Mouse (Mus musculus) intestine, embryonic 14.5 days (tissue): Measurements from ENCODE around the gene Gm7247. TPM values are rescaled to one million over a fixed set of nuclear protein-coding genes. Genes with fewer than 3 reads are reported as not detected.

Experiments used
- polyA plus RNA-seq: library from polyadenylated mRNA; unstranded; fragments of >200 nt; fragmentation: Nextera tagmentation; extraction: Ambion mirVana; gene quantifications from 2 replicates; pipeline ENCODE4 v1.2.1, GENCODE M21; 2014

Gm7247 gene
- polyA plus RNA-seq, 1 experiment from 2014 or later: not detected

Other genes starting within 250 kb of the Gm7247 start
- gene Eddm3b, start 247.3 kb upstream of the Gm7247 start, polyA plus RNA-seq: 0.12 TPM in 1 of 2 replicates, not detected in the other
- 0.91 and 2.1 TPM in 2 replicates for gene Rnase6, start 237.8 kb upstream of the Gm7247 start, polyA plus RNA-seq
- 1.9 and 4.0 TPM in 2 replicates for gene Rnase1, start 215.0 kb upstream of the Gm7247 start, polyA plus RNA-seq
- not detected in 2 replicates for gene Rnase2b, start 199.5 kb upstream of the Gm7247 start, polyA plus RNA-seq
- not detected in 2 replicates for gene Ang2, start 162.6 kb upstream of the Gm7247 start, polyA plus RNA-seq
- not detected in 2 replicates for gene Ear14, start 158.4 kb upstream of the Gm7247 start, polyA plus RNA-seq
- gene Rnase2a, start 105.6 kb upstream of the Gm7247 start, polyA plus RNA-seq: not detected in 2 replicates
- gene Vmn2r88, start 49.1 kb downstream of the Gm7247 start, polyA plus RNA-seq: not detected in 2 replicates
- gene Vmn2r89, start 90.1 kb downstream of the Gm7247 start, polyA plus RNA-seq: not detected in 2 replicates
- not detected in 2 replicates for gene Gm5622, start 191.0 kb downstream of the Gm7247 start, polyA plus RNA-seq
- gene Gm17175, start 212.3 kb downstream of the Gm7247 start, polyA plus RNA-seq: not detected in 2 replicates
- not detected in 2 replicates for gene Gm17174, start 230.4 kb downstream of the Gm7247 start, polyA plus RNA-seq
- not detected in 2 replicates for gene Gm17078, start 249.6 kb downstream of the Gm7247 start, polyA plus RNA-seq